Mouse (Mus musculus): ENCODE measurements at regions not wholly inside any gene's neighbourhood (a gene's known extent, or its start where the extent isn't known, plus 50 kb on each side); places are given as distances from the start of the nearest gene placed in this dataset.
A peak's percentile ranks its signal among the peaks of the same experiment; 100 is the strongest.

DNA sequence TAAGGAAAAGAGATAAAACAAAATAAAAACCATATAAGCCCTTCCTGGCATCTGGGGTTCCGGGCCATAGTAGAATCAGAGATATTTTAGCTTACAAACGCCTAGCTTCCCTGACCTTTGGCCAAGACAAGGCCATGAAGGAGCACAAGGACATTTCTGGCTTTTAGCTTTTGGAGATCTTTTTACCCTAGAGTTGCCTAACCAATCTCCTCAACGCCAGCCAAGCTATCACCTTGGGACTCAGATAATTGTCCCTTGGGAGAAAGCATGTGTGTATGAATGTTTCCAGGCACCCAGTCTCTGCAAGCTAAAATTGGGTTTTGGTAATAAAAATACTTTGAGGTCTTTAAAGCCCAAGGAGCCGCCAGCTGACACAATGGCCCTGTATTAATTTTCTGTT, 482.0 kb upstream of the Auts2 start:
- H3K4me3 ChIP-seq: no peak overlapping the region
- no peaks in the 10 kb centered on the region for H3K36me3 ChIP-seq
- H3K9me3 ChIP-seq (replicated peaks): peaks cover 13% of the 10 kb centered on the region; the same call in 1 of the 2 replicates
- WGBS: 89% methylated on average over 4 of the region's 4 CpGs
- H3K4me1 ChIP-seq: no peaks in the 10 kb centered on the region
- H3K27ac ChIP-seq (replicated peaks): no peak overlapping the region
- H3K27me3 ChIP-seq (ENCODE audit: low read depth, poor library complexity, severe bottlenecking): no peaks in the 10 kb centered on the region
- no peak for DNase-seq (ENCODE audit: low spot score)

DNA sequence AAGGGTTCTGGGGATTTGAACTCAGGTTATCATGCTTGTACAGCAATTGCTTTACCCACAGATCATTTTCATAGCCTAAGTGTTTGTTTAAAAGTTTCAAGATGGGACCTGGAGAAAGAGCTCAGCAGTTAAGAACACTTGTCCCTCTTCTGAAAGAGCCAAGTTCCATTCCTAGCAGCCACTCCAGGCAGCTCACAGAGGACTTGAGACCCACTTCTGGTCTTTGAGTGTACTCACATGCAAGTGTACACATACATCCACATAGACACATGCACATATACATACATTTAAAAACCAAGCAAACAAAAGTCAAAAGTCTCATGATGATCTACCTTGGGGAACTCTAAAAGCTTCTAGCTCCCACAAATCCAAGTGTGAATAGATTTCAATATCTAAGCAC, 477.7 kb upstream of the Auts2 start:
- no peaks in the 10 kb centered on the region for H3K4me1 ChIP-seq
- no peak for DNase-seq (ENCODE audit: low spot score)
- no peak overlapping the region for H3K27ac ChIP-seq (replicated peaks)

DNA sequence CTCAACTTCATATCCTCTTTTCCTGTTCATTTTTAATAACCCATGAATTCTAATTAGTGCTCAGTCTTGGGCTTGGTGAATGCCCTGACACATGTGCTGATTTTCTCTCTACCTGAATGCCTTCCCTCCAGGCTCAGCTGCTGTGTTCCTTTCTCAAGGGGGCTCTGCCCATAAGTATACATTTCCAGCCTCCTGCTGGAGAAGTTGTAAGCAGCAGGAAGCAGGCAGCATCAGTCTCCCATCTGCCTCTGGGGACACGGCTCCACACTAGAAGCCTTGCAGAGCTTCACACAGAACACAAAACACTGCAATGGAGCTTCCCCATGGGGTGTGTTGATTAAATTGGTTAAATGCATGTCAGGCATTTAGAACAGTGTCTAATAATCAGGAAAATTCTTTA, 477.0 kb upstream of the Auts2 start:
- H3K9me3 ChIP-seq (replicated peaks): no peaks in the 10 kb centered on the region
- DNase-seq (ENCODE audit: low spot score): no peak
- 74% methylated on average over 1 of the region's 1 CpGs for WGBS
- no peak overlapping the region for H3K27ac ChIP-seq (replicated peaks)
- H3K4me1 ChIP-seq: no peaks in the 10 kb centered on the region
- H3K36me3 ChIP-seq: no peaks in the 10 kb centered on the region
- H3K4me3 ChIP-seq: no peak overlapping the region
- no peaks in the 10 kb centered on the region for H3K27me3 ChIP-seq (ENCODE audit: low read depth, poor library complexity, severe bottlenecking)

More for the DNA sequence above, 477.7 kb upstream of the Auts2 start:
- Histone ChIP-seq H3K4me3 (no peak overlapping the region), H3K27me3 (ENCODE audit: low read depth, poor library complexity, severe bottlenecking) (no peaks in the 10 kb centered on the region), H3K9me3 (replicated peaks) (0 out of 2 replicates have a peak, but pooled peaks cover 3% of the 10 kb centered on the region), H3K36me3 (no peaks in the 10 kb centered on the region)

DNA sequence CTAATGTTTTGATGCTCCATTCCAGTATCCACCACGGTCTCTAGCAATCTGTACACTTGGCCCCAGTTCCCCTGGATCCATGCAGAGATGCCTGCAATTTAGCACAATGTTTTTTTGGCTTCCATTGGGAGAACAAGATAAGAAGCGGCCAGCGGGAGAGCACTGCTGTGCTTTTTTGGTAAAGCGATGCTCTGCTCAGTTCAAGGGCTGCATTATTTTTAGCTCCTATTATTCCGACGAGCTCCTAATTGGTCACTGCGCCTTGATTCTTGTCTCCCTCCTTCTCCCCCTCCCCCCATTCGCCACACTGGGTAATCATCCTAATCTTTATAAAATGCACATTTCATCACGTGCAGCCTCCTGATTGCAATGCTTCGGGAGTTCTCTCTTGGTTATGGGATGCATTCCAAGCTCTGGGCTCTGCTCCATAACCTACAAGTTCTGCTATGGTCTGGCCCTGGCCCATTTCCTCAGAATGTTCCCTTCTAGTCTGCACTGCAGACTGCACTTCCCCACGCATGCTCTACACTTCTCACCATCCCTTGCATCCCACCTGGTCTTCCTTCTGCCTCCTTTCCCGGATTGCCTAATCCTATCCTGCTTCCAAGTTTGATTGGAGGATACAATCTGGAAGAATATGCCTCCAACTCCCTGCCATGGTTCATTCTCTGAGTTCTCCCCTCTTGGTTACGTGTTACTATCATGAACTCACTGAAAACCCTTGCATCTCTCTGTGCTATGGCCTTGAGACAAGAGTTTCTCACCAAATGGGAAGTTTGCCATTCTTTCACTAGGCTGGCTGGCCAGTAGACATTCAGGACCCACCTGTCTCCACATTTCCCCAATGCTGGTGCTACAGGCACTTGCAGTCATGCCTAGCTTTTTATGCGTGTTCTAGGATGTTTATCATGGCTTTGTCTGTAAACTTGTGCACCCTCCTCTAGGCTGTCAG, 467.8 kb upstream of the Auts2 start:
- Histone ChIP-seq H3K9me3 (replicated peaks) (no peaks in the 10 kb centered on the region), H3K27ac (replicated peaks) (no peak overlapping the region), H3K4me1 (no peaks in the 10 kb centered on the region), H3K4me3 (no peak overlapping the region), H3K27me3 (ENCODE audit: low read depth, poor library complexity, severe bottlenecking) (no peaks in the 10 kb centered on the region), H3K36me3 (no peaks in the 10 kb centered on the region)
- 90% methylated on average over 14 of the region's 14 CpGs for WGBS
- DNase-seq (ENCODE audit: low spot score): no peak

GRCm38 (mm10) chr5:132982866-132983265, 439.7 kb upstream of the Auts2 start:
- Histone ChIP-seq H3K4me1 (peaks cover 5% of the 10 kb centered on the region), H3K27me3 (ENCODE audit: low read depth, poor library complexity, severe bottlenecking) (peaks cover 13% of the 10 kb centered on the region), H3K36me3 (no peaks in the 10 kb centered on the region), H3K27ac (replicated peaks) (no peak overlapping the region), H3K9me3 (replicated peaks) (no peaks in the 10 kb centered on the region), H3K4me3 (no peak overlapping the region)
- 97% methylated on average over 7 of the region's 7 CpGs for WGBS
- no peak for DNase-seq (ENCODE audit: low spot score)

- peaks cover 36% of the 10 kb centered on the region for H3K27me3 ChIP-seq (ENCODE audit: low read depth, poor library complexity, severe bottlenecking)
- peaks cover 27% of the 10 kb centered on the region for H3K4me1 ChIP-seq
- WGBS: 89% methylated on average over 5 of the region's 5 CpGs
- no peak for DNase-seq (ENCODE audit: low spot score)
- no peaks in the 10 kb centered on the region for H3K9me3 ChIP-seq (replicated peaks)
- no peaks in the 10 kb centered on the region for H3K36me3 ChIP-seq
- no peak overlapping the region for H3K27ac ChIP-seq (replicated peaks)
- no peak overlapping the region for H3K4me3 ChIP-seq
Measured at GRCm38 (mm10) chr5:132979013-132979412, 435.9 kb upstream of the Auts2 start.

DNA sequence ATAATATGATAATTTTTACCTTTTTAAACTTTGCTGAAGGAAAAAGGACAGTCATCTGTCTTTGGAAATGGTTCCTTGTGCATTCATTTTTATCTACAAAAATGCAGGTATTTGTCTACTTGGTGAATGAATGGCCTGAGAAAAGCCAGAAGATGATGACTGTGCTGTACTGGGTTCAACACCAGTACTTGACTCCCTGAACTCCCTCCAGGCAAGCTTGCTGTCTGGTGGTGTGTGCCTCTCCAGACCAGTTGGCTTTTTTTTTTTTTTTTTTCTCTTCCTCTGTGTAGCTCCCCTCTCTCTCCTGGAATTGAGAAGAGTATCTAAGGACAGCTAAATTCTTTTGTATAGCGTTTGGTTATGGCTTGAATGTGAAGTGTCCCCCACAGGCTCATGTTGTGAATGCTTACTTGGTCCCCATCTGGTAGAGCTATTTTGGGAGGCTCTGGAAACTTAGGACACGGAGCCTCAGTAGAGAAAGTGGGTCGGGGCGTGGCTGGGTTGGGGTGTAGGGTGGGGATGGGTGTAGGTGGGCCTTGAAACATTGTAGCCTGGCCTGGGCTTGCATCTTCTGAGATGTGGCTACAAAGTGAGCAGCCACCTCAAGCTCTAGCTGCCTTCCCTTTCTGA, 432.3 kb upstream of the Auts2 start:
- no peak for DNase-seq (ENCODE audit: low spot score)
- WGBS: 72% methylated on average over 4 of the region's 4 CpGs
- Histone ChIP-seq H3K9me3 (replicated peaks) (no peaks in the 10 kb centered on the region; the same call in 1 of the 2 replicates), H3K4me1 (peaks cover 29% of the 10 kb centered on the region), H3K27ac (replicated peaks) (no peak overlapping the region; the same call in 1 of the 2 replicates), H3K27me3 (ENCODE audit: low read depth, poor library complexity, severe bottlenecking) (peaks cover 49% of the 10 kb centered on the region), H3K4me3 (no peak overlapping the region), H3K36me3 (no peaks in the 10 kb centered on the region)

DNA sequence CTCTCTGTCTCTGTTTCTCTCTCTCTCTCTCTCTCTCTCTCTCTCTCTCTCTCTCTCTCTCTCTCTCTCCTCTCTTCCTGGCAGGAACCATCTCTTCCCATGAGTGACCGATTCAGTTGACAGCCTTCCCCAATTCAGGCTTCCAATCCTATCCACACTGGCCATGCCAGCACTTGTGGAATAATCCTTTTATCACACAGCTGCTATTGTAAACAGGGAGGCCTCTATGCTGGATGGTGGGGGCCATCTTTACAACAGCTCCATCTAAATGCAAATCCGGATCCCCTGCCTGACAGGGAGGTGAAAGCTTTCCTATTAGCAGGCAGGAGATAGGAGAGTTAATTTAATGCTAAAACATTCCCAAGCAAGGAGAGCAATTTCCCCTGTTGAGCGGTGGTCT, 431.7 kb upstream of the Auts2 start:
- no peaks in the 10 kb centered on the region for H3K36me3 ChIP-seq

GRCm38 (mm10) chr5:132971046-132971445, 427.9 kb upstream of the Auts2 start:
- Histone ChIP-seq H3K4me1 (peaks cover 28% of the 10 kb centered on the region), H3K27ac (replicated peaks) (peak overlapping the region; percentile 28; the same call in 1 of the 2 replicates), H3K27me3 (ENCODE audit: low read depth, poor library complexity, severe bottlenecking) (peaks cover 19% of the 10 kb centered on the region), H3K9me3 (replicated peaks) (no peaks in the 10 kb centered on the region; the same call in 1 of the 2 replicates), H3K36me3 (no peaks in the 10 kb centered on the region), H3K4me3 (no peak overlapping the region)
- no peak for DNase-seq (ENCODE audit: low spot score)
- 93% methylated on average over 7 of the region's 7 CpGs for WGBS

More for the DNA sequence above, 431.7 kb upstream of the Auts2 start:
- peak; percentile 55 for DNase-seq (ENCODE audit: low spot score)
- WGBS: 6% methylated on average over 3 of the region's 3 CpGs
- Histone ChIP-seq H3K27me3 (ENCODE audit: low read depth, poor library complexity, severe bottlenecking) (peaks cover 45% of the 10 kb centered on the region), H3K27ac (replicated peaks) (peak overlapping the region; percentile 73; the same call in 1 of the 2 replicates), H3K9me3 (replicated peaks) (no peaks in the 10 kb centered on the region; the same call in 1 of the 2 replicates), H3K4me1 (peaks cover 29% of the 10 kb centered on the region), H3K4me3 (no peak overlapping the region)

- WGBS: 80% methylated on average over 5 of the region's 5 CpGs
- Histone ChIP-seq H3K9me3 (replicated peaks) (no peaks in the 10 kb centered on the region; the same call in 1 of the 2 replicates), H3K27me3 (ENCODE audit: low read depth, poor library complexity, severe bottlenecking) (peaks cover 14% of the 10 kb centered on the region; the same call in 1 of the 2 replicates), H3K27ac (replicated peaks) (no peak overlapping the region), H3K4me3 (no peak overlapping the region), H3K4me1 (peaks cover 11% of the 10 kb centered on the region), H3K36me3 (no peaks in the 10 kb centered on the region)
- DNase-seq (ENCODE audit: low spot score): no peak
Measured at GRCm38 (mm10) chr5:132969376-132969775, 426.2 kb upstream of the Auts2 start.

DNA sequence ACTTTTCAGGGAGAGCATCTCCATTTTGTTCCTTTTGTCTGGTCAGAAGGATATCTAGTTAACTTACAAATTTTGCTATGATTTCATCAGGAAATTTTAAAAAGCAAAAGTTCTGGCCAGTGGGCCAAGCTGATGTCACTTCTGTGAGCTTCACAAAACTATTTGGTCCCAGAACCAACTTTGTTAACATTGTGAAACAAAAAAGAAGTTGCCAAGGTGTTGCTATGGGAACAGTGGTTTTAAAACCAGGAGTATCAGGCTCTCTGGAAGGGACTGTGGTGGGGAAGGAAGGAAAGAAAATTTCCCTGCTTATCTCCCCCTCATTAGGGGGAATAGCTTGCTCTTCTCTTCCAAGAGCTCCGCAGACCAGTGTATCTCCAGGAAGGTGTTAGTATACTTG, 416.8 kb upstream of the Auts2 start:
- Histone ChIP-seq H3K9me3 (replicated peaks) (no peaks in the 10 kb centered on the region), H3K27ac (replicated peaks) (no peak overlapping the region), H3K4me3 (no peak overlapping the region), H3K4me1 (peaks cover 11% of the 10 kb centered on the region; the same call in 1 of the 2 replicates), H3K27me3 (ENCODE audit: low read depth, poor library complexity, severe bottlenecking) (no peaks in the 10 kb centered on the region), H3K36me3 (no peaks in the 10 kb centered on the region)
- 68% methylated on average over 1 of the region's 1 CpGs for WGBS
- DNase-seq (ENCODE audit: low spot score): no peak

DNA sequence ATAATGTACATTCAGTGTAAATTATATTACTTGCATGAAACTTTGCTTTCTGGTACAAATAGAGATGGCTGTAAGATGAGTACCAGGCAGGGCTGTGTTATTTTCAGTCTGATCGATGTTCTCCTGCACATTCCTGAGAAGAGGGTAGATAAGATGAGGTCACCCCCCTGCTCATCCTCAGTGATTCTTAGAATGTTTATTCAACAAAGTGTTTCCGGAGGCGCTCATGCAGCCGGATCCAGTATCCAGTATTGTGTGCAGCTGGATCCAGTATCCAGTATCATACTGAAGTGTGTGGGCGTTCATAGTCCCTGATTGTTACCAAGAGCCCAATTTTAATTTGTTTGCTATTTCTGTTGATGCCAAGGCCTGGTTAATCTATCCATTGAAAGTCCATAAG, 413.0 kb upstream of the Auts2 start:
- WGBS: 75% methylated on average over 5 of the region's 5 CpGs
- no peak overlapping the region for H3K27ac ChIP-seq (replicated peaks)
- H3K27me3 ChIP-seq (ENCODE audit: low read depth, poor library complexity, severe bottlenecking): no peaks in the 10 kb centered on the region

DNA sequence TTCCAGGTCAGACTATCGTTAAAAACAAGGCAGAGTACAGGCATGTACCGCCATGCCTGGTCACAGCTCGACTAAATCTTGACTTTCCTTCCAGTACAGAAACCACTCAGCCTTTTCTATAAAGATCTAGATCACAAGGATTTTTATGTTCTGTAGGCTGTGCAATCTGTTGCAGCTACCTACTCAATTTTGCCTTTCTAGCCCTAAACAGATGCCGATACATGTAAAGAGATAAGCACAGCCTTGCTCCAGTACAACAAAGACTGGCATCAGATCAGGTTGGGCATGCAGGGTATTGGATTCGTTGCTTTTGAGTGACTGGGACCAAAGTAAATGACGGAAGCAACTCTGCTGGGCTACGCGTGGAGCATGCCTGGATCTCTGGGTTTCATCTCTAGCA, 411.9 kb upstream of the Auts2 start:
- Histone ChIP-seq H3K4me1 (peaks cover 8% of the 10 kb centered on the region; the same call in 1 of the 2 replicates), H3K27me3 (ENCODE audit: low read depth, poor library complexity, severe bottlenecking) (no peaks in the 10 kb centered on the region), H3K36me3 (no peaks in the 10 kb centered on the region), H3K9me3 (replicated peaks) (no peaks in the 10 kb centered on the region), H3K4me3 (no peak overlapping the region), H3K27ac (replicated peaks) (no peak overlapping the region)
- DNase-seq (ENCODE audit: low spot score): no peak
- 93% methylated on average over 8 of the region's 8 CpGs for WGBS

More for the DNA sequence above, 413.0 kb upstream of the Auts2 start:
- no peaks in the 10 kb centered on the region for H3K9me3 ChIP-seq (replicated peaks)
- no peak overlapping the region for H3K4me3 ChIP-seq
- no peak for DNase-seq (ENCODE audit: low spot score)
- no peaks in the 10 kb centered on the region for H3K36me3 ChIP-seq
- H3K4me1 ChIP-seq: peaks cover 11% of the 10 kb centered on the region; the same call in 1 of the 2 replicates
